Mouse (Mus musculus): ENCODE measurements around the gene Epas1. TPM values are rescaled to one million over a fixed set of nuclear protein-coding genes. Genes with fewer than 3 reads are reported as not detected.

The Epas1 gene
- 4.2 and 4.6 TPM in 2 replicates for polyA plus RNA-seq (2015; fragmentation: Nextera tagmentation; extraction: Ambion mirVana)

DNA sequence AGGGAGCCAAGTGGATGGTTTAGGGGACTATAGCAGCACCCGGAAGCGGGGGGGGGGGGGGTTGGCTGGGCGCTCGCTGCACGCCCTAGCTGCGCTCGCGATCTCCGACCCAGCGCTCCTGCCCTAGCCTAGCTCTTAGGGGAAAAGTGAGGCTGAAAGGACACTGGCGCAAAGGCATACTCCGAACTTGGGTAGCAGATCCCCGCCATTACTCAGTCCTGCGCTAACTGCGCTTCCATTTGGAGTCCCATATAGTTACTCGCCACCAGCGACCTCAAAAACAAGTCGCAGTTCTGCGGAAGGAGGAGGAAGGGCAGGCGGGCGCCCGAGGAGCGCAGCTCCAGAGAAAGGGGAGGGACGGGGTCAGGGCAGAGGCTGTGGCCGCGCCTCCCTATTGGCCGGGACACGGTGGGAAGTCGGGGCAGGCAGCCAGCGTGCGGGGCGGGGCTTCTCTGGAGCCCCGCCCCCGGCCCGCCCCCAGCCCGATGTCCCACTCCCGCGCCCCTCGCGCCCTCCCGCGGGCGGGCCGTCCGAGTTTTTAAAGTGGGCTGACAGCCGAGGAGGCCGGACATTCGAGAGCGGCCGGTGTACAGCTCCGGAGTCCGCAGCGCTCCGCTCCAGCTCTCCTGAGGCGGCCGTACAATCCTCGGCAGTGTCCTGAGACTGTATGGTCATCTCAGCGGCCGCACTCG is at the start of gene Epas1:
Gene Epas1, plus strand, starts transcription at position 571 of the 692 bp plus-strand sequence.
- peaks cover 48% of the 10 kb centered on the region for H3K27me3 ChIP-seq (replicated peaks; ENCODE audit: control insufficient read depth, insufficient read depth, low read length)
- peaks cover 27% of the 10 kb centered on the region for H3K4me1 ChIP-seq (replicated peaks; ENCODE audit: control insufficient read depth, insufficient read depth, low read length)
- no peaks in the 10 kb centered on the region for H3K36me3 ChIP-seq (ENCODE audit: control insufficient read depth, insufficient read depth)

DNA sequence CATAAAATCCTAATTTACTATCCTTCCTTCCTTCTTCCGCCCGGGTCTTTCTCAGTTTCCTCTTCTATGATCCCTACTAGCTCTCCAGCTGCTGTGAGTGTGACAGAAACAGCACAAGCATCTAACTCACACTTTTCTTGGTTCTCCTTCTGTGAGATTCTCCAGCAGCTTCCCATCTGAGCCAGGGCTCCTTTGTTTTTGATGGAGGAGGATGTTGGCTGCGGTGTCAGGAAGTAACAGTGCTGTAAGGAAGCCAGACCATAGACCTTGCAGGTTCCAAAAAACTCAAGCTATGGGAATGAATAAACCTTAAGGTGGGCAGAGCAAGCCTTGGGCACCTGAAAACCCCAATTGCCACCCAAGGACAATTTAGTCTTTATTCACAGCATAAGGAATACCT is 48.3 kb upstream of the Epas1 start:
- WGBS: 90% methylated on average over 3 of the region's 3 CpGs
- no peaks in the 10 kb centered on the region for H3K4me1 ChIP-seq (replicated peaks; ENCODE audit: control insufficient read depth, insufficient read depth, low read length)
- H3K9ac ChIP-seq (replicated peaks; ENCODE audit: low read depth, low read length): no peak overlapping the region
- H3K36me3 ChIP-seq (ENCODE audit: control insufficient read depth, insufficient read depth): no peaks in the 10 kb centered on the region
- ATAC-seq: no peak
- H3K4me2 ChIP-seq (ENCODE audit: low read length): no peak overlapping the region
- no peaks in the 10 kb centered on the region for H3K9me3 ChIP-seq (ENCODE audit: control insufficient read depth, low read length)
- H3K27me3 ChIP-seq (replicated peaks; ENCODE audit: control insufficient read depth, insufficient read depth, low read length): no peaks in the 10 kb centered on the region
- H3K27ac ChIP-seq (ENCODE audit: low read length): no peak overlapping the region
- H3K4me3 ChIP-seq (replicated peaks; ENCODE audit: low read length): no peak overlapping the region

More for the DNA sequence above, at the start of gene Epas1:
- Histone ChIP-seq H3K9ac (replicated peaks; ENCODE audit: low read depth, low read length) (peak within 1 kb of the TSS; percentile 49), H3K4me3 (replicated peaks; ENCODE audit: low read length) (peak within 1 kb of the TSS; percentile 52), H3K9me3 (ENCODE audit: control insufficient read depth, low read length) (no peaks in the 10 kb centered on the region), H3K4me2 (ENCODE audit: low read length) (peak within 1 kb of the TSS; percentile 94), H3K27ac (ENCODE audit: low read length) (no peak within 1 kb of the TSS)
- under 1% methylated on average over 55 of the region's 60 CpGs for WGBS
- peak; percentile 86 for ATAC-seq

DNA sequence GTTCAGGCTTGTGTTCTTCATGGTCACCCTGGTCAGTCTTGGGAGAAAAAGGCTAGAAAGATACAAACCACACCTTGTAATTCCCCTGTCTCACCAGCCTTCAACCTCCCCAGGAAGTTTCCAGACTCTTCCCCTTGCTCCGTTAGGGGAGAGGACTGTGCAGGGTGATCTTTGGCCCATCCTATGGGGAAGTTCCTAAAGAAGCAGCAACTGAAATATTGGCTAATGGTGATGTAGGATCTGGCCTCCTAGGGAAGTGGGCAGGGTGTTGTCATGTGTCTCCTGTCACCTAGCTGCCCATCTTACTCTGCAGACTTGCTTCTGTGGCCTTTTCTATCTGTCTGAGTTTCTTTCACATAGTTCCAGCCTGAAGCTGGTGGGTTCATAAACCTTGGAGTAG is 47.0 kb upstream of the Epas1 start:
- no peak overlapping the region for H3K4me2 ChIP-seq (ENCODE audit: low read length)
- no peaks in the 10 kb centered on the region for H3K27me3 ChIP-seq (replicated peaks; ENCODE audit: control insufficient read depth, insufficient read depth, low read length)
- 94% methylated on average over 1 of the region's 1 CpGs for WGBS
- H3K4me3 ChIP-seq (replicated peaks; ENCODE audit: low read length): no peak overlapping the region
- no peak overlapping the region for H3K9ac ChIP-seq (replicated peaks; ENCODE audit: low read depth, low read length)
- no peaks in the 10 kb centered on the region for H3K4me1 ChIP-seq (replicated peaks; ENCODE audit: control insufficient read depth, insufficient read depth, low read length)
- no peak overlapping the region for H3K27ac ChIP-seq (ENCODE audit: low read length)
- no peak for ATAC-seq
- H3K36me3 ChIP-seq (ENCODE audit: control insufficient read depth, insufficient read depth): no peaks in the 10 kb centered on the region
- H3K9me3 ChIP-seq (ENCODE audit: control insufficient read depth, low read length): no peaks in the 10 kb centered on the region

DNA sequence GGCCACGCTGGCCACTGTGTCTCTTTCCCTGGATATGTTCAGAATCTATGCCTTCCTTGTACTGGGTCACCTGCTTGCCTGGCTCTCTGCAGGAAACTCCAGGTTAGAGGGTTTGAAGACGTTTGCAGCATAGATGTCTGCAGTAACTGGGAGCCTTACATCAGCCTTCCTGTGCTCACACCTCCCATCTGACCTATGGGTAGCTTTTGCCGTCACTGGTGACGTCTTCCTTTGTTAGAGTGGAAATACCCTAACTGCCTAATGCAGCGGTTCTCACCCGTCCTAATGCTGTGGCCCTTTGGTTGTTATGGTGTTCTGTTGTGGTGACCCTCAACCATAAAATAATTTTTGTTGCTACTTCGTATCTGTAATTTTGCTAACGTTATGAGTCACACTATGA is 43.7 kb upstream of the Epas1 start:
- no peaks in the 10 kb centered on the region for H3K36me3 ChIP-seq (ENCODE audit: control insufficient read depth, insufficient read depth)
- 82% methylated on average over 8 of the region's 8 CpGs for WGBS
- ATAC-seq: no peak

DNA sequence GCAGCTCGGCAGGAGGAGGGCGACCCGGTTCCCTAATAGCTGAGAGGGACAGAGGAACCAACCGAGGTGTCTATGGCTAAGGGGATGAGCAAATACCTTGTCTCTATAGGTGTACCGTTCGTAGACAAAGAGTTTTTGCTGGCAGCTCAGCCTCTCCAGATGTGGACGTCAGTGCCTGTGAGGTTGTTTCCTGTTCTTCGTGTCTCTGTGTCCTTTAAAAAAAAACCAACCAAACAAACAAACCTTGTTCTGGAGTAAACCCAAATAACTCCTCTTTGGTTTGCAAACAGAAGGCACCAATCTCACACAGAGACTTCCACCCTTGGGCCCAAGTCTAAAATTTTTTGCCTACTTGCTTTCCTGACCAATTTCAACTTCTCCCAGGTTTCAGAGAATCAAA is 43.1 kb upstream of the Epas1 start:
- no peak for ATAC-seq
- H3K36me3 ChIP-seq (ENCODE audit: control insufficient read depth, insufficient read depth): no peaks in the 10 kb centered on the region
- no peaks in the 10 kb centered on the region for H3K9me3 ChIP-seq (ENCODE audit: control insufficient read depth, low read length)
- WGBS: 93% methylated on average over 8 of the region's 8 CpGs
- H3K4me3 ChIP-seq (replicated peaks; ENCODE audit: low read length): no peak overlapping the region
- no peaks in the 10 kb centered on the region for H3K27me3 ChIP-seq (replicated peaks; ENCODE audit: control insufficient read depth, insufficient read depth, low read length)
- no peak overlapping the region for H3K4me2 ChIP-seq (ENCODE audit: low read length)
- H3K9ac ChIP-seq (replicated peaks; ENCODE audit: low read depth, low read length): no peak overlapping the region
- no peak overlapping the region for H3K27ac ChIP-seq (ENCODE audit: low read length)
- H3K4me1 ChIP-seq (replicated peaks; ENCODE audit: control insufficient read depth, insufficient read depth, low read length): no peaks in the 10 kb centered on the region

More for the DNA sequence above, 43.7 kb upstream of the Epas1 start:
- Histone ChIP-seq H3K4me3 (replicated peaks; ENCODE audit: low read length) (no peak overlapping the region), H3K4me1 (replicated peaks; ENCODE audit: control insufficient read depth, insufficient read depth, low read length) (no peaks in the 10 kb centered on the region), H3K4me2 (ENCODE audit: low read length) (no peak overlapping the region), H3K9ac (replicated peaks; ENCODE audit: low read depth, low read length) (no peak overlapping the region), H3K27me3 (replicated peaks; ENCODE audit: control insufficient read depth, insufficient read depth, low read length) (no peaks in the 10 kb centered on the region), H3K27ac (ENCODE audit: low read length) (no peak overlapping the region), H3K9me3 (ENCODE audit: control insufficient read depth, low read length) (no peaks in the 10 kb centered on the region)

DNA sequence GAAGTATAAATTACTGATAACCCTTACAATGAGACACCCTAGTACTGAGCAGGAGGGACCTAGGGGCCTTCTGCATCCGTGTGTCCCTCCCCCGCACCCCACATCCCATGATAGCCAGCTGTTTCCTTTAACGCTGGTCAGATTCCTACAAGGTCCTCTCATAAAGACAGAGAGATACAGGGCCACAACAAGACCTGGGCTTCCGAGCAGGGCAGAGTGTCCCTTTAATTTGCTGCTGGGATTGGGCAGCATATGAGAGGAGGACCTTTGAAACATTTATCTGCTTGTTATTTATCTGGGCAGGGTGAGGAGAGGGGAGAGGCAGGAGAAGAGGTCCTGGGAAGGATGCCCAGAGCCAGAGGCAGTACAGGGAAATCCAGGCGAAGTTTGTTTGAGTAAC is 41.6 kb upstream of the Epas1 start:
- H3K27me3 ChIP-seq (replicated peaks; ENCODE audit: control insufficient read depth, insufficient read depth, low read length): no peaks in the 10 kb centered on the region
- H3K4me3 ChIP-seq (replicated peaks; ENCODE audit: low read length): no peak overlapping the region
- H3K27ac ChIP-seq (ENCODE audit: low read length): no peak overlapping the region
- no peak overlapping the region for H3K4me2 ChIP-seq (ENCODE audit: low read length)
- no peaks in the 10 kb centered on the region for H3K36me3 ChIP-seq (ENCODE audit: control insufficient read depth, insufficient read depth)
- H3K9me3 ChIP-seq (ENCODE audit: control insufficient read depth, low read length): no peaks in the 10 kb centered on the region
- ATAC-seq: no peak
- H3K4me1 ChIP-seq (replicated peaks; ENCODE audit: control insufficient read depth, insufficient read depth, low read length): no peaks in the 10 kb centered on the region
- WGBS: 78% methylated on average over 5 of the region's 5 CpGs
- no peak overlapping the region for H3K9ac ChIP-seq (replicated peaks; ENCODE audit: low read depth, low read length)

DNA sequence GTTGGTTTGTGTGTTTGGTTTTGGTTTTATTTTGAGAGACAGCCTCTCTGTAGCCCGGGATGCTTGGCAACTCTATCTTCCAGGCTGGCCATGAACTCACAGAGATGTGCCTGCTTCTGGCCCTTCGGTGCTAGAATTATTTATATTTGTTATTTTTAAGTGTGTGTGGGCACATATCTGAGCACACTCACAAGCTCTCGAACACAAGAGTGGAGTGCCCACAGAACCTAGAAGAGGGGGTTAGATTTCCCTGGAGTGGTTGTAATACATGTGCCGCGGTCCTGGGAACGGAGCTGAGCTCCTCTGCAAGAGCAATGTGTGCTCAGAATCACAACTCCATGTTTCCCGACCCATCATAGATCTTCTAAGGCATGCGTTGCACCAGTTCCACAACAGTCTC is 40.9 kb upstream of the Epas1 start:
- Histone ChIP-seq H3K27ac (ENCODE audit: low read length) (no peak overlapping the region), H3K9me3 (ENCODE audit: control insufficient read depth, low read length) (no peaks in the 10 kb centered on the region), H3K9ac (replicated peaks; ENCODE audit: low read depth, low read length) (no peak overlapping the region), H3K4me2 (ENCODE audit: low read length) (no peak overlapping the region), H3K4me1 (replicated peaks; ENCODE audit: control insufficient read depth, insufficient read depth, low read length) (no peaks in the 10 kb centered on the region), H3K27me3 (replicated peaks; ENCODE audit: control insufficient read depth, insufficient read depth, low read length) (no peaks in the 10 kb centered on the region), H3K36me3 (ENCODE audit: control insufficient read depth, insufficient read depth) (no peaks in the 10 kb centered on the region), H3K4me3 (replicated peaks; ENCODE audit: low read length) (no peak overlapping the region)
- 93% methylated on average over 8 of the region's 8 CpGs for WGBS
- ATAC-seq: no peak

DNA sequence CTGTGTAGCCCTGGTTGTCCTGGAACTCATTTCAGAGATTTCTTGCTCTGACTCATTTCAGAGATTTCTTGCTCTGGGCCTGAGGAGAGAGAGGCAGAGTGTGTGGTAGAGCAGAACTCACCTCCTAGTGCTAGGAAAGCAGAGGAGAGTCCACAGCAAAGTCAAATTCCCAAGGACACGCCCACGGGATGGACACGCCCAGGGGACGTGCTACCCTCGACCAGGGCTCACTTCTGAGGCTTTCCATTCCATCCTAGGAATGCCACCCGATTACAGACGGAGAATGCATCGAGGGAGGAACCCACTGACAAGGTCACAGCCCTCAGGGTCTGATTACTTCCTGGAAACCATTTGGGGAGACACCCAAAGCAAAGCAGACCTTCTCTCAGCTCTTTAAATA is 39.9 kb upstream of the Epas1 start:
- Histone ChIP-seq H3K36me3 (ENCODE audit: control insufficient read depth, insufficient read depth) (no peaks in the 10 kb centered on the region), H3K27me3 (replicated peaks; ENCODE audit: control insufficient read depth, insufficient read depth, low read length) (no peaks in the 10 kb centered on the region), H3K4me2 (ENCODE audit: low read length) (no peak overlapping the region), H3K4me3 (replicated peaks; ENCODE audit: low read length) (no peak overlapping the region), H3K4me1 (replicated peaks; ENCODE audit: control insufficient read depth, insufficient read depth, low read length) (no peaks in the 10 kb centered on the region), H3K27ac (ENCODE audit: low read length) (no peak overlapping the region), H3K9ac (replicated peaks; ENCODE audit: low read depth, low read length) (no peak overlapping the region), H3K9me3 (ENCODE audit: control insufficient read depth, low read length) (no peaks in the 10 kb centered on the region)
- WGBS: 37% methylated on average over 8 of the region's 8 CpGs
- ATAC-seq: no peak

DNA sequence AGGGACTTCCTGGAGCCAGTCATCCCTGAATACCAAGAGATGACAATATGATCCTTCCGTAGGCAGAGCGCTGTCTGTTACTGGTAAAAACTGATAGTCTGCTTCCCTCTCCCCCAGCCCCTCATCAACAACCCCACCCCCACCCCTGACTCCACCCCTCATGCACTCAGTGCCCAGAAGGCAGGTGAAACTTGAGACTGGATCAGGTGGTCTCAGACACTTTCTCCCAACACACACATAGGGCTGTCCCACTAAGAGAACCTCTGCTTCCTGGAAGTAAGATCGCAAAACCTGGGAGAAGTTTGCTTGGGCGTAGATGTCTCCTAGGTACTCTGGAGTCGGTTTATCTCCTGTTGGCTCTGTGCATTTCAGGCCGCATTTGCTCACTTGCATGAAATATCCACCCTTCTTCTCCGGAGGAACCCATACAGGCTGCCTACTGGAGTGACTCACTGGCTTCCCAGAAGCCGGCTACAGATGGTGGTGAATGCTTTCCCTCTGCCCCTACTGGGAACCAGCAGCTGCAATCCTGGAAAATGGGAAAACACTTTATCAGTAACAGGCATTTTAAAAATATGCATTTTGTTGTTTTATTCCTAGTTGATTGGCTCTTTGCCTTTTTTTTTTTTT is 28.6 kb upstream of the Epas1 start:
- no peaks in the 10 kb centered on the region for H3K36me3 ChIP-seq (ENCODE audit: control insufficient read depth, insufficient read depth)
- H3K9me3 ChIP-seq (ENCODE audit: control insufficient read depth, low read length): no peaks in the 10 kb centered on the region
- H3K4me2 ChIP-seq (ENCODE audit: low read length): no peak overlapping the region
- no peak overlapping the region for H3K9ac ChIP-seq (replicated peaks; ENCODE audit: low read depth, low read length)
- H3K4me1 ChIP-seq (replicated peaks; ENCODE audit: control insufficient read depth, insufficient read depth, low read length): no peaks in the 10 kb centered on the region
- no peaks in the 10 kb centered on the region for H3K27me3 ChIP-seq (replicated peaks; ENCODE audit: control insufficient read depth, insufficient read depth, low read length)
- 70% methylated on average over 8 of the region's 8 CpGs for WGBS
- no peak overlapping the region for H3K27ac ChIP-seq (ENCODE audit: low read length)
- ATAC-seq: no peak
- H3K4me3 ChIP-seq (replicated peaks; ENCODE audit: low read length): no peak overlapping the region

Measured in forebrain, embryonic 16.5 days (tissue).